Mouse (Mus musculus): ENCODE measurements around the gene Ddx43. TPM values are rescaled to one million over a fixed set of nuclear protein-coding genes. Genes with fewer than 3 reads are reported as not detected.

Gene Ddx43
- polyA plus RNA-seq, 3 experiments from 2014 or later, result 1.8 to 5.2 (median 3.1) TPM

GRCm38 (mm10) chr9:78372827-78373504, 22.6 kb upstream of the Ddx43 start:
- no peak for ATAC-seq

- no peak for ATAC-seq
Observed at GRCm38 (mm10) chr9:78374397-78374796, 21.2 kb upstream of the Ddx43 start.

GRCm38 (mm10) chr9:78374885-78375389, 20.6 kb upstream of the Ddx43 start:
- no peak for ATAC-seq

- no peak for ATAC-seq
Observed at GRCm38 (mm10) chr9:78375486-78375885, 20.1 kb upstream of the Ddx43 start.

- no peak for ATAC-seq
Observed at GRCm38 (mm10) chr9:78377546-78377945, 18.0 kb upstream of the Ddx43 start.

- ATAC-seq, result no peak
Observed at GRCm38 (mm10) chr9:78378113-78378785, 17.3 kb upstream of the Ddx43 start, which contains the start of gene Ooep. Ooep (minus strand) TSS chr9:78378725.

- no peak for ATAC-seq
Observed at GRCm38 (mm10) chr9:78385893-78386292, 9.7 kb upstream of the Ddx43 start.

GRCm38 (mm10) chr9:78386947-78387346, 8.6 kb upstream of the Ddx43 start:
- no peak for ATAC-seq

GRCm38 (mm10) chr9:78389981-78390380, 5.6 kb upstream of the Ddx43 start:
- ATAC-seq, result no peak

GRCm38 (mm10) chr9:78393741-78394140, 1.8 kb upstream of the Ddx43 start:
- no peak for ATAC-seq

GRCm38 (mm10) chr9:78394602-78395001, 975 bp upstream of the Ddx43 start:
- no peak for ATAC-seq

- no peak for ATAC-seq
Observed at GRCm38 (mm10) chr9:78395244-78395629, 340 bp upstream of the Ddx43 start.

- ATAC-seq, result no peak
Observed at GRCm38 (mm10) chr9:78396517-78396916, 940 bp downstream of the Ddx43 start.

- ATAC-seq, result no peak
Observed at GRCm38 (mm10) chr9:78400570-78400969, 5.0 kb downstream of the Ddx43 start.

GRCm38 (mm10) chr9:78401596-78401995, 6.0 kb downstream of the Ddx43 start:
- peak; percentile 54 for ATAC-seq

- ATAC-seq, result peak; percentile 92
Observed at GRCm38 (mm10) chr9:78427362-78427781, 31.8 kb downstream of the Ddx43 start.

GRCm38 (mm10) chr9:78428185-78428584, 32.6 kb downstream of the Ddx43 start:
- ATAC-seq, result no peak

GRCm38 (mm10) chr9:78428870-78429432, 33.4 kb downstream of the Ddx43 start:
- no peak for ATAC-seq

- no peak for ATAC-seq
Observed at GRCm38 (mm10) chr9:78429551-78429950, 34.0 kb downstream of the Ddx43 start.

- ATAC-seq, result no peak
Observed at GRCm38 (mm10) chr9:78430486-78430885, 34.9 kb downstream of the Ddx43 start.

GRCm38 (mm10) chr9:78432471-78432870, 36.9 kb downstream of the Ddx43 start:
- no peak for ATAC-seq

GRCm38 (mm10) chr9:78439426-78439825, 43.8 kb downstream of the Ddx43 start:
- ATAC-seq, result no peak

- no peak for ATAC-seq
Observed at GRCm38 (mm10) chr9:78442237-78442578, 46.6 kb downstream of the Ddx43 start.
